Mouse (Mus musculus) midbrain, embryonic 15.5 days (tissue): ENCODE data around the gene Usp28. TPM values are rescaled to one million over a fixed set of nuclear protein-coding genes. Genes with fewer than 3 reads are reported as not detected.
A peak's percentile ranks its signal among the peaks of the same experiment; 100 is the strongest.
"Not testable (repeated sequence)": the region's sequence is repeated elsewhere in the genome, so short reads cannot be mapped to it uniquely, and the experiment has no call there.

Experiments
- ATAC-seq: fragments of 200-750 bp; cut with Nextera tagmentation; replicated peaks from 2 replicates; pipeline ENCODE4 v1.8.0; 2017; ENCODE audit warnings: moderate TSS enrichment
- H3K27ac ChIP-seq: fragments of 300-500 bp; sonication (generic); 2 replicates; pipeline ENCODE4 v1.5.1; 2015; ENCODE audit warnings: mild to moderate bottlenecking, inconsistent platforms
- H3K27me3 ChIP-seq: fragments of 300-500 bp; sonication (generic); replicated peaks from 2 replicates; pipeline ENCODE4 v1.6.1; 2015; ENCODE audit warnings: inconsistent platforms
- H3K36me3 ChIP-seq: fragments of 300-500 bp; sonication (generic); replicated peaks from 2 replicates; pipeline ENCODE4 v1.6.1; 2015; ENCODE audit warnings: inconsistent platforms
- H3K4me1 ChIP-seq: fragments of 300-500 bp; sonication (generic); 2 replicates; pipeline ENCODE4 v1.6.1; 2015; ENCODE audit warnings: inconsistent platforms
- H3K4me2 ChIP-seq: fragments of 300-500 bp; sonication (generic); 2 replicates; pipeline ENCODE4 v1.6.1; 2015; ENCODE audit warnings: inconsistent platforms, mild to moderate bottlenecking, moderate library complexity
- H3K4me3 ChIP-seq: fragments of 300-500 bp; sonication (generic); 2 replicates; pipeline ENCODE4 v1.5.1; 2015; ENCODE audit warnings: mild to moderate bottlenecking, inconsistent platforms
- H3K9ac ChIP-seq: fragments of 300-500 bp; sonication (generic); 2 replicates; pipeline ENCODE4 v1.6.1; 2015; ENCODE audit warnings: mild to moderate bottlenecking, inconsistent platforms
- H3K9me3 ChIP-seq: fragments of 300-500 bp; sonication (generic); 2 replicates; pipeline ENCODE4 v1.6.1; 2016; ENCODE audit warnings: inconsistent platforms
- WGBS: fragments of 180-500 bp; shearing (Covaris S2); methylation state at CpG from one replicate; pipeline ENCODE4 v1.1.7; 2015; ENCODE audit warnings: mixed read lengths; 5-methylcytosine and 5-hydroxymethylcytosine counted together
- polyA plus RNA-seq: library from polyadenylated mRNA; unstranded; fragments of >200 nt; fragmentation: Nextera tagmentation; extraction: Ambion mirVana; gene quantifications from 2 replicates; pipeline ENCODE4 v1.2.1, GENCODE M21; 2015

Gene Usp28
- 31.8 and 33.6 TPM in 2 replicates for polyA plus RNA-seq

- peak within 1 kb of the TSS; percentile 58 for H3K9ac ChIP-seq
- no peaks in the 10 kb centered on the region for H3K9me3 ChIP-seq
- under 1% methylated on average over 93 of the region's 94 CpGs for WGBS
- H3K4me3 ChIP-seq, result peak within 1 kb of the TSS; percentile 63
- H3K36me3 ChIP-seq, result no peaks in the 10 kb centered on the region
- peak within 1 kb of the TSS; percentile 59 for H3K4me2 ChIP-seq
- H3K27me3 ChIP-seq, result no peaks in the 10 kb centered on the region
- peaks cover 28% of the 10 kb centered on the region for H3K4me1 ChIP-seq
- ATAC-seq, result peak; percentile 93
- H3K27ac ChIP-seq, result peak within 1 kb of the TSS; percentile 89
These were observed at the start of gene Usp28 for GRCm38 (mm10) chr9:48984845-48985707. Gene Usp28, plus strand, starts transcription at chr9:48985375.

- 66% methylated on average over 1 of the region's 1 CpGs for WGBS
- H3K4me3 ChIP-seq, result no peak overlapping the region
- H3K4me2 ChIP-seq, result no peak overlapping the region
- no peaks in the 10 kb centered on the region for H3K4me1 ChIP-seq
- H3K9me3 ChIP-seq, result no peaks in the 10 kb centered on the region
- no peak for ATAC-seq
- no peak overlapping the region for H3K9ac ChIP-seq
- H3K36me3 ChIP-seq, result no peaks in the 10 kb centered on the region
- H3K27me3 ChIP-seq, result no peaks in the 10 kb centered on the region
- H3K27ac ChIP-seq, result no peak overlapping the region
These were observed 42.8 kb upstream of the Usp28 start for GRCm38 (mm10) chr9:48942349-48942748.

GRCm38 (mm10) chr9:48947565-48947964, 37.6 kb upstream of the Usp28 start:
- no peak overlapping the region for H3K27ac ChIP-seq
- no peak for ATAC-seq

GRCm38 (mm10) chr9:48961314-48961713, 23.9 kb upstream of the Usp28 start:
- peak overlapping the region; percentile 30; the same call in 1 of the 2 replicates for H3K4me2 ChIP-seq
- H3K36me3 ChIP-seq, result no peaks in the 10 kb centered on the region
- WGBS, result 29% methylated on average over 12 of the region's 12 CpGs
- no peak overlapping the region for H3K9ac ChIP-seq
- no peak overlapping the region for H3K4me3 ChIP-seq
- H3K9me3 ChIP-seq, result no peaks in the 10 kb centered on the region
- no peaks in the 10 kb centered on the region for H3K27me3 ChIP-seq
- peaks cover 7% of the 10 kb centered on the region; the same call in 1 of the 2 replicates for H3K4me1 ChIP-seq
- no peak overlapping the region for H3K27ac ChIP-seq
- no peak for ATAC-seq

More at GRCm38 (mm10) chr9:48947565-48947964, 37.6 kb upstream of the Usp28 start:
- no peaks in the 10 kb centered on the region for H3K9me3 ChIP-seq
- no peak overlapping the region for H3K9ac ChIP-seq
- no peaks in the 10 kb centered on the region for H3K4me1 ChIP-seq
- WGBS, result 90% methylated on average over 4 of the region's 4 CpGs
- no peaks in the 10 kb centered on the region for H3K36me3 ChIP-seq
- no peaks in the 10 kb centered on the region for H3K27me3 ChIP-seq
- H3K4me2 ChIP-seq, result no peak overlapping the region
- no peak overlapping the region for H3K4me3 ChIP-seq

- 31% methylated on average over 7 of the region's 7 CpGs for WGBS
These were observed 23.0 kb upstream of the Usp28 start for GRCm38 (mm10) chr9:48962131-48962530.

GRCm38 (mm10) chr9:48964587-48965040, 20.6 kb upstream of the Usp28 start, which contains the start of gene Htr3b:
Gene Htr3b, minus strand, starts transcription at chr9:48964990.
- Histone ChIP-seq H3K36me3 (no peaks in the 10 kb centered on the region), H3K4me2 (no peak within 1 kb of the TSS), H3K4me1 (peaks cover 7% of the 10 kb centered on the region; the same call in 1 of the 2 replicates), H3K4me3 (no peak within 1 kb of the TSS), H3K27ac (no peak within 1 kb of the TSS), H3K27me3 (no peaks in the 10 kb centered on the region), H3K9me3 (no peaks in the 10 kb centered on the region), H3K9ac (no peak within 1 kb of the TSS)
- no peak for ATAC-seq
- 70% methylated on average over 7 of the region's 7 CpGs for WGBS

More at GRCm38 (mm10) chr9:48962131-48962530, 23.0 kb upstream of the Usp28 start:
- Histone ChIP-seq H3K4me2 (no peak overlapping the region), H3K27ac (no peak overlapping the region), H3K36me3 (no peaks in the 10 kb centered on the region), H3K9me3 (no peaks in the 10 kb centered on the region), H3K4me1 (peaks cover 7% of the 10 kb centered on the region; the same call in 1 of the 2 replicates), H3K4me3 (no peak overlapping the region), H3K27me3 (no peaks in the 10 kb centered on the region), H3K9ac (no peak overlapping the region)
- ATAC-seq, result no peak

- WGBS, result 27% methylated on average over 3 of the region's 3 CpGs
- no peak for ATAC-seq
- H3K9ac ChIP-seq, result no peak overlapping the region
These were observed 12.7 kb upstream of the Usp28 start for GRCm38 (mm10) chr9:48972494-48972893.

GRCm38 (mm10) chr9:48976661-48977355, 8.4 kb upstream of the Usp28 start:
- Histone ChIP-seq H3K4me3 (no peak overlapping the region), H3K27me3 (no peaks in the 10 kb centered on the region), H3K36me3 (no peaks in the 10 kb centered on the region), H3K9me3 (no peaks in the 10 kb centered on the region), H3K27ac (no peak overlapping the region), H3K4me1 (no peaks in the 10 kb centered on the region), H3K9ac (no peak overlapping the region), H3K4me2 (no peak overlapping the region)
- WGBS, result 85% methylated on average over 6 of the region's 6 CpGs
- ATAC-seq, result no peak

More at GRCm38 (mm10) chr9:48972494-48972893, 12.7 kb upstream of the Usp28 start:
- Histone ChIP-seq H3K4me3 (no peak overlapping the region), H3K9me3 (no peaks in the 10 kb centered on the region), H3K27me3 (no peaks in the 10 kb centered on the region), H3K4me1 (no peaks in the 10 kb centered on the region), H3K27ac (no peak overlapping the region), H3K4me2 (no peak overlapping the region), H3K36me3 (no peaks in the 10 kb centered on the region)

GRCm38 (mm10) chr9:48980371-48980770, 4.8 kb upstream of the Usp28 start:
- Histone ChIP-seq H3K4me3 (no peak overlapping the region), H3K27ac (no peak overlapping the region), H3K9ac (no peak overlapping the region), H3K4me2 (no peak overlapping the region), H3K9me3 (no peaks in the 10 kb centered on the region), H3K27me3 (no peaks in the 10 kb centered on the region), H3K36me3 (no peaks in the 10 kb centered on the region), H3K4me1 (peaks cover 8% of the 10 kb centered on the region)
- no peak for ATAC-seq
- WGBS, result 74% methylated on average over 5 of the region's 5 CpGs

- Histone ChIP-seq H3K4me3 (no peak overlapping the region), H3K4me1 (peaks cover 8% of the 10 kb centered on the region), H3K36me3 (no peaks in the 10 kb centered on the region), H3K4me2 (no peak overlapping the region), H3K9me3 (no peaks in the 10 kb centered on the region), H3K27ac (no peak overlapping the region), H3K9ac (no peak overlapping the region), H3K27me3 (no peaks in the 10 kb centered on the region)
- ATAC-seq, result no peak
- WGBS, result 82% methylated on average over 3 of the region's 3 CpGs
These were observed 4.4 kb upstream of the Usp28 start for GRCm38 (mm10) chr9:48980781-48981180.

GRCm38 (mm10) chr9:48981827-48982226, 3.3 kb upstream of the Usp28 start:
- H3K9me3 ChIP-seq, result no peaks in the 10 kb centered on the region
- H3K9ac ChIP-seq, result no peak overlapping the region
- peaks cover 12% of the 10 kb centered on the region for H3K4me1 ChIP-seq
- H3K27me3 ChIP-seq, result no peaks in the 10 kb centered on the region
- no peak overlapping the region for H3K4me2 ChIP-seq
- H3K36me3 ChIP-seq, result no peaks in the 10 kb centered on the region
- no peak for ATAC-seq
- no peak overlapping the region for H3K27ac ChIP-seq
- no peak overlapping the region for H3K4me3 ChIP-seq

GRCm38 (mm10) chr9:48983801-48984200, 1.4 kb upstream of the Usp28 start:
- H3K4me2 ChIP-seq, result peak overlapping the region; percentile 59; the same call in 1 of the 2 replicates
- ATAC-seq, result not testable (repeated sequence)

More at GRCm38 (mm10) chr9:48983801-48984200, 1.4 kb upstream of the Usp28 start:
- H3K9ac ChIP-seq, H3K27me3 ChIP-seq, H3K4me3 ChIP-seq, H3K27ac ChIP-seq, H3K9me3 ChIP-seq, H3K36me3 ChIP-seq: not testable (repeated sequence)
- WGBS, result 93% methylated on average over 6 of the region's 6 CpGs
- H3K4me1 ChIP-seq, result peaks cover 28% of the 10 kb centered on the region
